14 mouse cellular contexts compared by ENCODE assay signal in genomic region chr5:89218222-89218621, GRCm38 (mm10).
DNase-seq lines count a peak whose midpoint lies in the region; ATAC-seq and TF ChIP-seq lines count a peak whose summit lies in the region.
"Had no signal": no experiment of that assay in that cellular context is flagged by ENCODE, and none has a peak within 500 bp of the region (broad histone marks: within the 10 kb centered on the region; RNA-seq: fewer than 3 reads in every experiment).

No protein-coding gene starts in this region.

- TF ChIP-seq EP300 in liver, embryonic 14.5 days (IDR thresholded peaks at IDR 0.05; ENCODE audit: low read depth), result no peak
- TF ChIP-seq EP300 in stomach, postnatal 0 days (optimal IDR thresholded peaks at IDR 0.05), result no peak

- 55% methylated on average over 8 of the region's 8 CpGs for WGBS in lung, embryonic 16.5 days
- WGBS in lung, adult 2 months, result 59% methylated on average over 8 of the region's 8 CpGs
- 45% methylated on average over 8 of the region's 8 CpGs for WGBS in kidney, postnatal 0 days
- WGBS in liver, embryonic 14.5 days (ENCODE audit: insufficient replicate concordance), result 57% methylated on average over 8 of the region's 8 CpGs
- 49% methylated on average over 8 of the region's 8 CpGs for WGBS in stomach, postnatal 0 days

- no peak for TF ChIP-seq POLR2A in lung, adult 2 months (IDR thresholded peaks at IDR 0.05; ENCODE audit: borderline replicate concordance, extremely low read depth, low read depth, low read length)

- no peaks in the 10 kb centered on the region for H3K27me3 ChIP-seq in lung, embryonic 16.5 days (ENCODE audit: control insufficient read depth, insufficient read depth, low read depth, low read length)
- H3K27me3 ChIP-seq in kidney, postnatal 0 days (ENCODE audit: insufficient read depth, low read length), result no peaks in the 10 kb centered on the region
- H3K27me3 ChIP-seq in liver, embryonic 14.5 days (ENCODE audit: control insufficient read depth, insufficient read depth, low read length), result no peaks in the 10 kb centered on the region
- H3K27me3 ChIP-seq in stomach, postnatal 0 days (ENCODE audit: control insufficient read depth, insufficient read depth, low read length), result no peaks in the 10 kb centered on the region
- H3K27me3 ChIP-seq: midbrain, embryonic 15.5 days; neural tube, embryonic 13.5 days had no signal

- H3K9ac ChIP-seq in lung, embryonic 16.5 days (ENCODE audit: low read length), result no peak overlapping the region
- H3K9ac ChIP-seq in kidney, postnatal 0 days (ENCODE audit: low read depth, low read length), result no peak overlapping the region
- H3K9ac ChIP-seq in liver, embryonic 14.5 days (replicated peaks), result no peak overlapping the region
- no peak overlapping the region for H3K9ac ChIP-seq in stomach, postnatal 0 days (ENCODE audit: low read length)
- H3K9ac ChIP-seq: midbrain, embryonic 15.5 days; neural tube, embryonic 13.5 days had no signal

- no peaks in the 10 kb centered on the region for H3K4me1 ChIP-seq in lung, embryonic 16.5 days (replicated peaks; ENCODE audit: control insufficient read depth, insufficient read depth, low read length)
- no peaks in the 10 kb centered on the region; the same call in 1 of the 2 replicates for H3K4me1 ChIP-seq in lung, adult 2 months (ENCODE audit: control insufficient read depth, insufficient read depth, low read length)
- H3K4me1 ChIP-seq in kidney, postnatal 0 days (replicated peaks; ENCODE audit: insufficient read depth, low read length), result peaks cover 6% of the 10 kb centered on the region; the same call in 1 of the 2 replicates
- H3K4me1 ChIP-seq in liver, embryonic 14.5 days (replicated peaks; ENCODE audit: control insufficient read depth in 2 of 2, insufficient read depth in 2 of 2, low read length in 1 of 2), result peaks cover 0 to 2% of the 10 kb centered on the region in 2 experiments; a peak in 1 of 4 replicates
- H3K4me1 ChIP-seq in stomach, postnatal 0 days (replicated peaks; ENCODE audit: control insufficient read depth, insufficient read depth), result no peaks in the 10 kb centered on the region
- H3K4me1 ChIP-seq: midbrain, embryonic 15.5 days; neural tube, embryonic 13.5 days had no signal

- no peak for TF ChIP-seq CTCF in lung, adult 2 months (IDR thresholded peaks at IDR 0.05; ENCODE audit: insufficient read depth, low read length)
- TF ChIP-seq CTCF in kidney, postnatal 0 days (IDR thresholded peaks at IDR 0.05; ENCODE audit: low read depth), result no peak
- TF ChIP-seq CTCF in liver, embryonic 14.5 days (IDR thresholded peaks at IDR 0.05; ENCODE audit: low read depth), result no peak
- no peak for TF ChIP-seq CTCF in stomach, postnatal 0 days (IDR thresholded peaks at IDR 0.05; ENCODE audit: low read depth)

- peak; percentile 74 for ATAC-seq in lung, embryonic 16.5 days (ENCODE audit: low read depth)
- peak; percentile 78; the same call in 1 of the 2 replicates for ATAC-seq in kidney, postnatal 0 days (replicated peaks; ENCODE audit: low FRiP score, low read depth)
- peak; percentile 67 for ATAC-seq in liver, embryonic 14.5 days (ENCODE audit: insufficient read depth)
- ATAC-seq in stomach, postnatal 0 days (ENCODE audit: low FRiP score, low TSS enrichment), result peak; percentile 94
- ATAC-seq: activated CD4-positive, CD25-positive, alpha-beta regulatory T cell, adult 4 months; midbrain, embryonic 15.5 days had no signal

- DNase-seq in lung, adult 2 months, result no peak
- peak; percentile 50 for DNase-seq in kidney, postnatal 0 days (ENCODE audit: low spot score)
- DNase-seq in liver, embryonic 14.5 days (ENCODE audit: low read depth in 3 of 3, low spot score in 3 of 3), result peak; percentile 9 to 26 (median 15)
- DNase-seq in stomach, postnatal 0 days (ENCODE audit: low spot score), result peak; percentile 79
- no peak for DNase-seq in gastrocnemius, postnatal 4 days (ENCODE audit: low spot score in 2 of 2)
- DNase-seq in B cell, adult 2 months, result no peak
- DNase-seq in adrenal gland, postnatal 4 days (ENCODE audit: low spot score in 2 of 2), result no peak
- DNase-seq: cerebellum, adult 2 months; heart, postnatal 36 days; thymus, postnatal 14 days had no signal

- H3K9me3 ChIP-seq in lung, embryonic 16.5 days (ENCODE audit: control insufficient read depth, low read length), result no peaks in the 10 kb centered on the region
- no peaks in the 10 kb centered on the region for H3K9me3 ChIP-seq in kidney, postnatal 0 days (replicated peaks; ENCODE audit: low read length)
- H3K9me3 ChIP-seq in liver, embryonic 14.5 days (ENCODE audit: control insufficient read depth, low read length), result no peaks in the 10 kb centered on the region
- H3K9me3 ChIP-seq in stomach, postnatal 0 days (ENCODE audit: control insufficient read depth, low read length), result no peaks in the 10 kb centered on the region
- H3K9me3 ChIP-seq: midbrain, embryonic 15.5 days; neural tube, embryonic 13.5 days had no signal

- H3K27ac ChIP-seq in lung, embryonic 16.5 days (ENCODE audit: low read length), result peak overlapping the region; percentile 78
- peak overlapping the region; percentile 73 for H3K27ac ChIP-seq in kidney, postnatal 0 days
- H3K27ac ChIP-seq in liver, embryonic 14.5 days, result no peak overlapping the region
- H3K27ac ChIP-seq in stomach, postnatal 0 days (replicated peaks), result peak overlapping the region; percentile 49; the same call in 1 of the 2 replicates
- H3K27ac ChIP-seq: midbrain, embryonic 15.5 days; neural tube, embryonic 13.5 days had no signal

- H3K36me3 ChIP-seq in lung, embryonic 16.5 days (ENCODE audit: control insufficient read depth, insufficient read depth, low read length), result 0 out of 2 replicates have a peak, but pooled peaks cover 4% of the 10 kb centered on the region
- H3K36me3 ChIP-seq in kidney, postnatal 0 days (ENCODE audit: insufficient read depth, low read length), result no peaks in the 10 kb centered on the region
- H3K36me3 ChIP-seq in liver, embryonic 14.5 days (replicated peaks; ENCODE audit: control insufficient read depth, insufficient read depth, low read depth), result no peaks in the 10 kb centered on the region
- H3K36me3 ChIP-seq in stomach, postnatal 0 days (ENCODE audit: control insufficient read depth, insufficient read depth, low read length), result no peaks in the 10 kb centered on the region
- H3K36me3 ChIP-seq: midbrain, embryonic 15.5 days; neural tube, embryonic 13.5 days had no signal

- no peak overlapping the region for H3K4me3 ChIP-seq in lung, embryonic 16.5 days (ENCODE audit: low read length)
- H3K4me3 ChIP-seq in lung, adult 2 months (replicated peaks; ENCODE audit: extremely low read depth, low read depth, low read length), result no peak overlapping the region
- no peak overlapping the region for H3K4me3 ChIP-seq in kidney, postnatal 0 days (replicated peaks; ENCODE audit: low read depth, low read length)
- no peak overlapping the region for H3K4me3 ChIP-seq in liver, embryonic 14.5 days (ENCODE audit: insufficient read depth in 1 of 2, low read depth in 2 of 2, low read length in 2 of 2)
- no peak overlapping the region for H3K4me3 ChIP-seq in stomach, postnatal 0 days (ENCODE audit: low read depth, low read length)
- H3K4me3 ChIP-seq: midbrain, embryonic 15.5 days; neural tube, embryonic 13.5 days had no signal

- H3K4me2 ChIP-seq in lung, embryonic 16.5 days (ENCODE audit: low read depth, low read length), result no peak overlapping the region
- peak overlapping the region; percentile 25; the same call in 1 of the 2 replicates for H3K4me2 ChIP-seq in kidney, postnatal 0 days (ENCODE audit: low read length)
- no peak overlapping the region for H3K4me2 ChIP-seq in liver, embryonic 14.5 days (ENCODE audit: low read depth)
- H3K4me2 ChIP-seq in stomach, postnatal 0 days (replicated peaks; ENCODE audit: low read depth), result no peak overlapping the region
- H3K4me2 ChIP-seq: midbrain, embryonic 15.5 days; neural tube, embryonic 13.5 days had no signal

Comparison
In these comparisons a context has a peak if more than half of its experiments do, and no peak if none do; other contexts are left out.
1. DNase-seq: peak in kidney, postnatal 0 days (single experiment), liver, embryonic 14.5 days (3 of 3) and stomach, postnatal 0 days (single experiment); none in lung, adult 2 months (single experiment), gastrocnemius, postnatal 4 days (0 of 2), B cell, adult 2 months (0 of 2) and adrenal gland, postnatal 4 days (0 of 2).
2. Peak in every context shown above with its lines, with median percentiles within 50 percentile points of each other: ATAC-seq.